In genomic region chr2:33754317-33754633, GRCm38 (mm10) we compare ENCODE assay signal across 9 mouse cellular contexts.
DNase-seq lines count a peak whose midpoint lies in the region; ATAC-seq lines count a peak whose summit lies in the region.
"Had no signal": no experiment of that assay in that cellular context is flagged by ENCODE, and none has a peak within 500 bp of the region (broad histone marks: within the 10 kb centered on the region; RNA-seq: fewer than 3 reads in every experiment).

No protein-coding gene starts in this region.

- peak overlapping the region; percentile 22; the same call in 1 of the 2 replicates for H3K9ac ChIP-seq in heart, embryonic 14.5 days (ENCODE audit: low read length)
- H3K9ac ChIP-seq in embryonic facial prominence, embryonic 11.5 days (replicated peaks; ENCODE audit: low read length) = no peak overlapping the region
- no peak overlapping the region for H3K9ac ChIP-seq in hindbrain, embryonic 11.5 days (ENCODE audit: low read depth, low read length)
- H3K9ac ChIP-seq in midbrain, embryonic 11.5 days (ENCODE audit: low read length) = no peak overlapping the region
- H3K9ac ChIP-seq: liver, embryonic 15.5 days had no signal

- H3K27me3 ChIP-seq in heart, embryonic 14.5 days (ENCODE audit: control insufficient read depth, insufficient read depth, low read length) = no peaks in the 10 kb centered on the region
- no peaks in the 10 kb centered on the region for H3K27me3 ChIP-seq in embryonic facial prominence, embryonic 11.5 days (ENCODE audit: control insufficient read depth, insufficient read depth, low read length)
- no peaks in the 10 kb centered on the region for H3K27me3 ChIP-seq in hindbrain, embryonic 11.5 days (ENCODE audit: control insufficient read depth, insufficient read depth, low read length)
- no peaks in the 10 kb centered on the region for H3K27me3 ChIP-seq in midbrain, embryonic 11.5 days (ENCODE audit: control insufficient read depth, insufficient read depth, low read length)
- H3K27me3 ChIP-seq: liver, embryonic 15.5 days had no signal

- ATAC-seq in heart, embryonic 14.5 days (ENCODE audit: insufficient number of reproducible peaks, insufficient read depth, low FRiP score, low read depth) = no peak
- 0 out of 2 replicates have a peak, but pooled peaks have one; percentile 24 for ATAC-seq in embryonic facial prominence, embryonic 11.5 days (replicated peaks; ENCODE audit: insufficient number of reproducible peaks, low FRiP score, low TSS enrichment, low read depth)
- ATAC-seq in hindbrain, embryonic 11.5 days (ENCODE audit: low FRiP score) = 0 out of 2 replicates have a peak, but pooled peaks have one; percentile 27
- ATAC-seq in midbrain, embryonic 11.5 days (ENCODE audit: low FRiP score) = peak; percentile 47; the same call in 1 of the 2 replicates

- H3K9me3 ChIP-seq in heart, embryonic 14.5 days (ENCODE audit: control insufficient read depth, low read length) = no peaks in the 10 kb centered on the region
- H3K9me3 ChIP-seq in embryonic facial prominence, embryonic 11.5 days (replicated peaks; ENCODE audit: control insufficient read depth, low read length) = no peaks in the 10 kb centered on the region
- no peaks in the 10 kb centered on the region for H3K9me3 ChIP-seq in hindbrain, embryonic 11.5 days (ENCODE audit: control insufficient read depth, low read length)
- H3K9me3 ChIP-seq in midbrain, embryonic 11.5 days (ENCODE audit: control insufficient read depth, low read length) = no peaks in the 10 kb centered on the region
- H3K9me3 ChIP-seq: liver, embryonic 15.5 days had no signal

- no peaks in the 10 kb centered on the region for H3K36me3 ChIP-seq in heart, embryonic 14.5 days (ENCODE audit: control insufficient read depth, insufficient read depth, low read length)
- H3K36me3 ChIP-seq in embryonic facial prominence, embryonic 11.5 days (replicated peaks; ENCODE audit: control insufficient read depth, insufficient read depth, low read depth, low read length) = no peaks in the 10 kb centered on the region
- no peaks in the 10 kb centered on the region; the same call in 1 of the 2 replicates for H3K36me3 ChIP-seq in hindbrain, embryonic 11.5 days (ENCODE audit: control insufficient read depth, insufficient read depth, low read length)
- H3K36me3 ChIP-seq in midbrain, embryonic 11.5 days (ENCODE audit: control insufficient read depth, insufficient read depth, low read length) = peaks cover 6% of the 10 kb centered on the region; the same call in 1 of the 2 replicates

- H3K4me2 ChIP-seq in heart, embryonic 14.5 days (ENCODE audit: low read length) = peak overlapping the region; percentile 30
- H3K4me2 ChIP-seq in embryonic facial prominence, embryonic 11.5 days (ENCODE audit: low read depth, low read length) = no peak overlapping the region
- H3K4me2 ChIP-seq in hindbrain, embryonic 11.5 days (replicated peaks; ENCODE audit: low read depth, low read length) = no peak overlapping the region
- no peak overlapping the region for H3K4me2 ChIP-seq in midbrain, embryonic 11.5 days
- H3K4me2 ChIP-seq: liver, embryonic 15.5 days had no signal

- H3K4me3 ChIP-seq in heart, embryonic 14.5 days (ENCODE audit: control insufficient read depth in 1 of 2, insufficient read depth in 1 of 2, low read depth in 1 of 2, low read length in 2 of 2) = no peak overlapping the region
- no peak overlapping the region for H3K4me3 ChIP-seq in embryonic facial prominence, embryonic 11.5 days (ENCODE audit: low read depth, low read length)
- no peak overlapping the region for H3K4me3 ChIP-seq in hindbrain, embryonic 11.5 days (ENCODE audit: low read depth, low read length)
- H3K4me3 ChIP-seq in midbrain, embryonic 11.5 days (ENCODE audit: low read depth, low read length) = no peak overlapping the region
- H3K4me3 ChIP-seq: liver, embryonic 15.5 days had no signal

- no peak for DNase-seq in heart, adult 18-20 months
- no peak for DNase-seq in embryonic facial prominence, embryonic 11.5 days (ENCODE audit: low spot score)
- no peak for DNase-seq in hindbrain, embryonic 11.5 days (ENCODE audit: low spot score)
- DNase-seq in midbrain, embryonic 11.5 days (ENCODE audit: low spot score, missing footprints) = no peak
- DNase-seq in right cerebral cortex, adult 2 months (ENCODE audit: low spot score in 2 of 2) = no peak
- no peak for DNase-seq in cerebellum, postnatal 4 days (ENCODE audit: low spot score in 2 of 2)
- no peak for DNase-seq in right cerebral cortex, adult 18-20 months

- peak overlapping the region in 1 of 2 experiments; percentile 79; a peak in 2 of 4 replicates for H3K27ac ChIP-seq in heart, embryonic 14.5 days (replicated peaks in 1 of 2; ENCODE audit: control insufficient read depth in 1 of 2, insufficient read depth in 1 of 2, low read depth in 2 of 2, low read length in 2 of 2)
- H3K27ac ChIP-seq in embryonic facial prominence, embryonic 11.5 days (replicated peaks; ENCODE audit: low read depth, low read length) = peak overlapping the region; percentile 66
- H3K27ac ChIP-seq in hindbrain, embryonic 11.5 days (ENCODE audit: low read depth, low read length) = 0 out of 2 replicates have a peak overlapping the region, but pooled peaks have one; percentile 25
- peak overlapping the region; percentile 12; the same call in 1 of the 2 replicates for H3K27ac ChIP-seq in midbrain, embryonic 11.5 days (ENCODE audit: low read depth, low read length)
- H3K27ac ChIP-seq: liver, embryonic 15.5 days had no signal

- 84% methylated on average over 3 of the region's 3 CpGs for WGBS in heart, embryonic 14.5 days
- WGBS in embryonic facial prominence, embryonic 11.5 days = 83% methylated on average over 3 of the region's 3 CpGs
- 81% methylated on average over 3 of the region's 3 CpGs for WGBS in hindbrain, embryonic 11.5 days
- WGBS in midbrain, embryonic 11.5 days = 87% methylated on average over 3 of the region's 3 CpGs

- peaks cover 25 to 31% of the 10 kb centered on the region in 2 experiments for H3K4me1 ChIP-seq in heart, embryonic 14.5 days (ENCODE audit: control insufficient read depth in 2 of 2, insufficient read depth in 2 of 2, low read length in 2 of 2)
- H3K4me1 ChIP-seq in embryonic facial prominence, embryonic 11.5 days (ENCODE audit: control insufficient read depth, insufficient read depth, low read length) = peaks cover 11% of the 10 kb centered on the region
- H3K4me1 ChIP-seq in hindbrain, embryonic 11.5 days (replicated peaks; ENCODE audit: control insufficient read depth, insufficient read depth, low read length) = peaks cover 6% of the 10 kb centered on the region; the same call in 1 of the 2 replicates
- H3K4me1 ChIP-seq in midbrain, embryonic 11.5 days (ENCODE audit: control insufficient read depth, insufficient read depth, low read length) = peaks cover 26% of the 10 kb centered on the region
